Mouse (Mus musculus) ES-E14 (cell line): ENCODE data around the gene Zfr.

Experiments used
- HCFC1 ChIP-seq: IDR thresholded peaks from 2 replicates; pipeline ENCODE4 v1.6.1; 2012; ENCODE audit warnings: low read length, inconsistent platforms, borderline replicate concordance; ENCODE audit not compliant: insufficient read depth
- ZC3H11A ChIP-seq: IDR thresholded peaks from 2 replicates; pipeline ENCODE4 v1.6.1; 2012; ENCODE audit warnings: low read depth, mild to moderate bottlenecking, inconsistent platforms, low read length, borderline replicate concordance

DNA sequence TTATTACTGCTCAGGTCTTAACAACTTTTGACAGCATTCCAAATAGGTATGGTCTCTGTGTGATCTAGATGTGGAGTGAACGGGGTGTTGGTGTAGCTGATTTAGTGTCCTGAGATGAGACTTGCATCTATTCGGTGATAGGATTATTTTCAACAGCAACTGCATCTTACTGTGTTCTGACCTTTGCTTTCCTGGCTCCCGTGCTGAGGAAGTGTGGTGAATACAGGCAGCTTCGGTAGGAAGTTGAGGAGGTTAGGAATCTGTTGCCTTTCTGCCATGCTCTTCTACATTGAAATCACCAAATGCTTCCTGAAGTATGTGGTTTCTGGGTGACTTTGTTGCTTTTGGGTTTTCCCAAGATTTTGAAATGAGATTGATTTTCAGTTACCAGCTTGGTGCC is 109.7 kb downstream of the Zfr start:
- TF ChIP-seq ZC3H11A, result no peak
- TF ChIP-seq HCFC1, result no peak
